Mouse (Mus musculus) lung, embryonic 15.5 days (tissue): ENCODE data around the gene Tmem117. TPM values are rescaled to one million over a fixed set of nuclear protein-coding genes. Genes with fewer than 3 reads are reported as not detected.

Experiments used
- ATAC-seq: fragments of 200-750 bp; cut with Nextera tagmentation; 2 replicates; pipeline ENCODE4 v1.8.0; 2017; ENCODE audit warnings: moderate number of reproducible peaks, borderline replicate concordance; ENCODE audit not compliant: low FRiP score, low TSS enrichment; ENCODE audit errors: extremely low read depth
- H3K27ac ChIP-seq: fragments of 300-500 bp; sonication (generic); 2 replicates; pipeline ENCODE4 v1.5.1; 2015; ENCODE audit warnings: moderate library complexity, mild to moderate bottlenecking, inconsistent platforms
- H3K27me3 ChIP-seq: fragments of 300-500 bp; sonication (generic); 2 replicates; pipeline ENCODE4 v1.6.1; 2015; ENCODE audit warnings: inconsistent platforms
- H3K36me3 ChIP-seq: fragments of 300-500 bp; sonication (generic); 2 replicates; pipeline ENCODE4 v1.6.1; 2015; ENCODE audit warnings: inconsistent platforms
- H3K4me1 ChIP-seq: fragments of 300-500 bp; sonication (generic); 2 replicates; pipeline ENCODE4 v1.6.1; 2015; ENCODE audit warnings: inconsistent platforms
- H3K4me2 ChIP-seq: fragments of 300-500 bp; sonication (generic); 2 replicates; pipeline ENCODE4 v1.6.1; 2015; ENCODE audit warnings: inconsistent platforms, mild to moderate bottlenecking, moderate library complexity
- H3K4me3 ChIP-seq: fragments of 300-500 bp; sonication (generic); 2 replicates; pipeline ENCODE4 v1.5.1; 2015; ENCODE audit warnings: mild to moderate bottlenecking, inconsistent platforms
- H3K9ac ChIP-seq: fragments of 300-500 bp; sonication (generic); 2 replicates; pipeline ENCODE4 v1.6.1; 2015; ENCODE audit warnings: inconsistent platforms
- H3K9me3 ChIP-seq: fragments of 300-500 bp; sonication (generic); 2 replicates; pipeline ENCODE4 v1.6.1; 2016; ENCODE audit warnings: inconsistent platforms
- WGBS: fragments of 180-500 bp; shearing (Covaris S2); methylation state at CpG from one replicate; pipeline ENCODE4 v1.1.7; 2015; 5-methylcytosine and 5-hydroxymethylcytosine counted together
- polyA plus RNA-seq: library from polyadenylated mRNA; unstranded; fragments of >200 nt; fragmentation: Nextera tagmentation; extraction: Ambion mirVana; gene quantifications from 2 replicates; pipeline ENCODE4 v1.2.1, GENCODE M21; 2015

The Tmem117 gene
- polyA plus RNA-seq, 1 experiment from 2014 or later, result 3.7 TPM

DNA sequence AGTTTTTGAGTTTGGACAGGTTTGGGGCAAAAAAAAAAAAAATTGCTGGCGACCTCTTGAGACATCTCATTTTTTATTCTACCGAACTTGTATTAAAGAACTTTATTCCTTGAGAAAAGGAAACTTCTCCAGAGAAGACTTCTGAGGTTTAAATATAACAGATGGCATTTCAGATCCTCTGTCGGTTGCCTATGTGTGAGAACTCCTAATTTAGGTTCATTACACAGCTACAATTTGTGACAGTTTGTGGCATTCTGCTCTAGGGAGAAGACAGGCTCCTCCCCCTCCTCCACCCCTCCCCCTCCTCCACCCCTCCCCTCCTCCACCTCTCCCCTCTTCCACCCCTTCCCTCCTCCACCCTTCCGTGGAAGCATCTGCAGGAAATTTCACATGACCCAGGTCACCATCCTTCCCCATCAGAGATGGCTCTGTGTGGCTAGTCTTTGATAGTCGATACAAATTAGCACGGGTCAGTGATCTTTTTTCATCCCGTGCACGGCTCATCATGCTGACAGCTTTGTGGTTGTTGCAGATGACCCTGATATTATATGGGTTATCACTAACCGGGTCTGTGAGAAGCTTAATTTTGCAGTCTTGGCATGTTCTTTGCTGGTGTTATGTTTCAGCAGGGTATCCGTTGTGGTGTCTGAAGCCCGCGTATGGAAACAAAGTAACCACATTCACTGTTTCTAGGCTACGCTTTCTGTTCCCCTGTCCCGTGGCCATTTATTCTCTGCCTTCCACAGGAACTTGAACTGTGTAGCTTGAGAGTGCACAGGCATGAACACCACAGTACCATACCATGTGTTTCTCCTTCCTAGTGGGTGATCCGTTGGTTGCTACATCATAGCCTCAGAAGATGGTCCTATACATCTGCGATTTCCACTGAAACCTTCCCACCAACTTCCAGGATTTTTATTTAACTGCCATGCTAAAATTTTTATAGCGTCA lies 147.4 kb downstream of the Tmem117 start:
- H3K4me2 ChIP-seq, result no peak overlapping the region
- no peaks in the 10 kb centered on the region for H3K27me3 ChIP-seq
- H3K4me3 ChIP-seq, result no peak overlapping the region
- WGBS, result 54% methylated on average over 17 of the region's 17 CpGs
- no peaks in the 10 kb centered on the region for H3K4me1 ChIP-seq
- no peak overlapping the region for H3K9ac ChIP-seq
- no peak overlapping the region for H3K27ac ChIP-seq
- no peaks in the 10 kb centered on the region for H3K9me3 ChIP-seq
- ATAC-seq, result no peak
- no peaks in the 10 kb centered on the region for H3K36me3 ChIP-seq

DNA sequence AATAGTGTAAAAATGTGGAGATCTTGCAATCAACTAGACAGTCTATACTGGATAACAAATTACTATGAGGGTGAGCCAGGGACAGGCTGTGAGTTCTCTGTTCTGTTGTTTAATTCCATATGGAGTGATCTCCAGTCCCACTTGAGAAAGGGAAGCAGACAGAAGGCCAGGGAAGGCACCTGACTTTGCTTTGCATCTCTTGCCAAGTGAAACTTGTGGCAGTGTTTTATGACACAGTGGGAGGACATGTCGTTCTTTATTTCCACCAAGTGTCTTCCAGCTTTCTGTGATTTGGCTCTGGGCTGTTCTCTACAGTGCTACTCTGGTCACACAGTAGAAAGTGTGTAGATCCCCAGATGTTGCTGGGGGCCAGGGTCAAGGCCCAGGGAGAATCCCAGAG lies 152.5 kb downstream of the Tmem117 start:
- H3K27me3 ChIP-seq, result no peaks in the 10 kb centered on the region
- ATAC-seq, result no peak
- 58% methylated on average over 1 of the region's 1 CpGs for WGBS

GRCm38 (mm10) chr15:94793455-94793854 lies 164.4 kb downstream of the Tmem117 start:
- 80% methylated on average over 8 of the region's 8 CpGs for WGBS
- Histone ChIP-seq H3K27me3 (no peaks in the 10 kb centered on the region), H3K9me3 (no peaks in the 10 kb centered on the region), H3K9ac (no peak overlapping the region), H3K4me1 (no peaks in the 10 kb centered on the region), H3K27ac (no peak overlapping the region), H3K36me3 (no peaks in the 10 kb centered on the region), H3K4me2 (no peak overlapping the region), H3K4me3 (no peak overlapping the region)
- ATAC-seq, result no peak

More for the DNA sequence above, 152.5 kb downstream of the Tmem117 start:
- Histone ChIP-seq H3K27ac (no peak overlapping the region), H3K4me3 (no peak overlapping the region), H3K4me2 (no peak overlapping the region), H3K36me3 (no peaks in the 10 kb centered on the region), H3K4me1 (no peaks in the 10 kb centered on the region), H3K9me3 (no peaks in the 10 kb centered on the region), H3K9ac (no peak overlapping the region)

DNA sequence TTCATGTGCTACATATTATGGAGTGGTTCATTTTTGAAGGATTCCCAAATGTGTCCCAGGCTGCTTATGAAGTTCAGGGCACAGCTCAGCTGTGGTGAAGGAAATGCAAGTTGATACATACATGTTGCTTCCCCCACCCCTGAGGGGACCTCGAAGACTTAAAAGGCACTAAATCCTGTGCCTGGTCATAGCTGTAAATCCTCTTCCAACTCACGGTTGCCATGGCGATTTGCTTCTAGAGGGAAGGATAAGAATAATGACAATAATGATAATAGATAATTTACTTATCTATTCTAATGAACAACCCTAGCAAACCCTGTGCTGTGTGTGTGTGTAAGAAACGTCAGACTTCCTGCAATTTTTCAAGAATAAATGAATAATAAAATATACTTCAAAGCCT lies 166.5 kb downstream of the Tmem117 start:
- H3K27ac ChIP-seq, result no peak overlapping the region
- no peaks in the 10 kb centered on the region for H3K4me1 ChIP-seq
- no peaks in the 10 kb centered on the region for H3K36me3 ChIP-seq
- no peak overlapping the region for H3K4me3 ChIP-seq
- WGBS, result 64% methylated on average over 4 of the region's 4 CpGs
- H3K4me2 ChIP-seq, result no peak overlapping the region
- no peaks in the 10 kb centered on the region for H3K27me3 ChIP-seq
- no peak for ATAC-seq
- no peaks in the 10 kb centered on the region for H3K9me3 ChIP-seq
- no peak overlapping the region for H3K9ac ChIP-seq

GRCm38 (mm10) chr15:94798236-94798635 lies 169.2 kb downstream of the Tmem117 start:
- Histone ChIP-seq H3K9me3 (no peaks in the 10 kb centered on the region), H3K4me2 (no peak overlapping the region), H3K36me3 (no peaks in the 10 kb centered on the region), H3K27me3 (no peaks in the 10 kb centered on the region), H3K27ac (no peak overlapping the region), H3K9ac (no peak overlapping the region), H3K4me3 (no peak overlapping the region), H3K4me1 (no peaks in the 10 kb centered on the region)
- WGBS, result 44% methylated on average over 3 of the region's 3 CpGs
- no peak for ATAC-seq

- no peak overlapping the region for H3K9ac ChIP-seq
- no peaks in the 10 kb centered on the region for H3K9me3 ChIP-seq
- WGBS, result 66% methylated on average over 8 of the region's 8 CpGs
- H3K4me1 ChIP-seq, result no peaks in the 10 kb centered on the region
- H3K36me3 ChIP-seq, result no peaks in the 10 kb centered on the region
- no peak overlapping the region for H3K4me2 ChIP-seq
- no peak for ATAC-seq
- H3K27ac ChIP-seq, result no peak overlapping the region
- H3K4me3 ChIP-seq, result no peak overlapping the region
- H3K27me3 ChIP-seq, result no peaks in the 10 kb centered on the region
Measured at GRCm38 (mm10) chr15:94801462-94801861, 172.4 kb downstream of the Tmem117 start.

DNA sequence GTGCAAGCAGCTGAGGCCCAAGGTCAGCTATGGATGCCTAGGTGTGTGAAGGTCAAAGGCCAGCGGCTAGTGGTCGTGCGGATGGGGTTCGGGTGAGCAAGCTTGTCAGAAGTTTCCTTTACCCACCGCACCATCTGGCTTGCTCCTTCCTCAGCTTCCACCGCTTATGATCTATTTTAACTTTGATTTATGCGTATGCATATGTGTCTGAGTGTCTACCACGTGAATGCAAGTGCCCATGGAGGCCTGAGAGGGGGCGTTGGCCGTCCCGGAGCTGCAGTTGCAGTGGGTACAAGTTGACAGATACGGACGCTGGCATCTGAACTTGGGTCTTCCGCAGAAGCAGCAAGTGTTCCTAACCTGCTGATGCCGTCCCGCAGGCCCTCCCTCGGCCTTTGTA lies 173.8 kb downstream of the Tmem117 start:
- no peak overlapping the region for H3K27ac ChIP-seq
- ATAC-seq, result no peak
- H3K9ac ChIP-seq, result no peak overlapping the region
- H3K36me3 ChIP-seq, result no peaks in the 10 kb centered on the region
- H3K4me2 ChIP-seq, result no peak overlapping the region
- no peak overlapping the region for H3K4me3 ChIP-seq
- WGBS, result 74% methylated on average over 17 of the region's 17 CpGs
- no peaks in the 10 kb centered on the region for H3K27me3 ChIP-seq
- no peaks in the 10 kb centered on the region for H3K4me1 ChIP-seq
- no peaks in the 10 kb centered on the region for H3K9me3 ChIP-seq

GRCm38 (mm10) chr15:94803624-94804342 lies 174.8 kb downstream of the Tmem117 start:
- WGBS, result 36% methylated on average over 17 of the region's 17 CpGs
- H3K4me2 ChIP-seq, result no peak overlapping the region
- ATAC-seq, result no peak

DNA sequence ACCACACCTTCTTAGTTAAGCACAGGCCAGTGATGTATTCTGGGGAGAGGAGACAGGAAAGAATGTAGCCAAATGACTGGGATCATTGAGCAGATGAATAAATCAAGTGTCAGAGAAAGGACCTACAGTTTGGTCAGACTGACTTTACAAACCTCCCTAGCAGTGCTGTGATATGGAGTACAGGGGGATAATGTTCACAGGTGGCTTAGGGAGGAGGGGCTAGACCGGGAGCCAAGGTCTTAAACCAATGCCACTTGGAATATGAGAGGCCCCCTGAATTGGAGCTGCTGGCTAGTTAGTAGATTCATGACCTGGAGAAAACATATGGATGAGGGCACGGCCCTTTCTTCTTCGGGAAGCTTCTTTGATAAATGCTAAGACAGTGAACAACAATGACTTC lies 177.0 kb downstream of the Tmem117 start:
- WGBS, result 74% methylated on average over 3 of the region's 3 CpGs
- no peak overlapping the region for H3K27ac ChIP-seq
- H3K36me3 ChIP-seq, result no peaks in the 10 kb centered on the region
- no peak overlapping the region for H3K4me2 ChIP-seq
- no peak overlapping the region for H3K9ac ChIP-seq
- no peaks in the 10 kb centered on the region for H3K4me1 ChIP-seq
- no peak for ATAC-seq
- no peaks in the 10 kb centered on the region for H3K9me3 ChIP-seq
- no peak overlapping the region for H3K4me3 ChIP-seq
- no peaks in the 10 kb centered on the region for H3K27me3 ChIP-seq

More at GRCm38 (mm10) chr15:94803624-94804342, 174.8 kb downstream of the Tmem117 start:
- no peak overlapping the region for H3K9ac ChIP-seq
- H3K4me3 ChIP-seq, result no peak overlapping the region
- no peaks in the 10 kb centered on the region for H3K4me1 ChIP-seq
- no peak overlapping the region for H3K27ac ChIP-seq
- H3K27me3 ChIP-seq, result no peaks in the 10 kb centered on the region
- H3K9me3 ChIP-seq, result no peaks in the 10 kb centered on the region
- H3K36me3 ChIP-seq, result no peaks in the 10 kb centered on the region

DNA sequence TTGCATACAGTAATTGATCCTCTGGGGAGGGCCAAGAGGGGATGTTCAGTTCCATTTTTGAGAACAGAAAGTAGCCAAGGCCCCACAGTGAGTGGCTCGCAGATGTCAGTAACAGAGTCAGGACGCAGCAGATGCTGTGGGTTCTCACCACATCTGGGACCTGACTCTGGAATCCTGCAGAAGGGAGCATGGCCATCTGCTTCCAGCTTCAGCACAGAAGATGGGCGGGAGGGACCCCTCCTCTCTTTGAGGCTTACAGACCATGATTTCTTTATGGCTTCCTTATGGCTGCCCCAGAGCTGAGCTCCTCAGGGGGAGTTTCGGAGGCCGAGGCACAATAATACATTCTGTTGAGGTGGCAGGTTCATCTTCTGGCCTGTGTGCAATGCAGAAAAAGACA lies 182.5 kb downstream of the Tmem117 start:
- ATAC-seq, result no peak
- Histone ChIP-seq H3K9me3 (no peaks in the 10 kb centered on the region), H3K36me3 (no peaks in the 10 kb centered on the region), H3K27ac (no peak overlapping the region), H3K4me1 (no peaks in the 10 kb centered on the region), H3K27me3 (no peaks in the 10 kb centered on the region), H3K9ac (no peak overlapping the region), H3K4me3 (no peak overlapping the region), H3K4me2 (no peak overlapping the region)
- 81% methylated on average over 5 of the region's 5 CpGs for WGBS

GRCm38 (mm10) chr15:94814213-94815100 lies 185.4 kb downstream of the Tmem117 start:
- 77% methylated on average over 15 of the region's 15 CpGs for WGBS
- ATAC-seq, result no peak
- Histone ChIP-seq H3K9ac (no peak overlapping the region), H3K4me1 (no peaks in the 10 kb centered on the region), H3K4me2 (no peak overlapping the region), H3K4me3 (no peak overlapping the region), H3K36me3 (no peaks in the 10 kb centered on the region), H3K9me3 (no peaks in the 10 kb centered on the region), H3K27ac (no peak overlapping the region), H3K27me3 (no peaks in the 10 kb centered on the region)
